Mouse (Mus musculus): Measurements from ENCODE around the gene Cacna2d3. TPM values are rescaled to one million over a fixed set of nuclear protein-coding genes. Genes with fewer than 3 reads are reported as not detected.

Gene Cacna2d3
- total and polyA plus RNA-seq, 3 experiments = not detected

DNA sequence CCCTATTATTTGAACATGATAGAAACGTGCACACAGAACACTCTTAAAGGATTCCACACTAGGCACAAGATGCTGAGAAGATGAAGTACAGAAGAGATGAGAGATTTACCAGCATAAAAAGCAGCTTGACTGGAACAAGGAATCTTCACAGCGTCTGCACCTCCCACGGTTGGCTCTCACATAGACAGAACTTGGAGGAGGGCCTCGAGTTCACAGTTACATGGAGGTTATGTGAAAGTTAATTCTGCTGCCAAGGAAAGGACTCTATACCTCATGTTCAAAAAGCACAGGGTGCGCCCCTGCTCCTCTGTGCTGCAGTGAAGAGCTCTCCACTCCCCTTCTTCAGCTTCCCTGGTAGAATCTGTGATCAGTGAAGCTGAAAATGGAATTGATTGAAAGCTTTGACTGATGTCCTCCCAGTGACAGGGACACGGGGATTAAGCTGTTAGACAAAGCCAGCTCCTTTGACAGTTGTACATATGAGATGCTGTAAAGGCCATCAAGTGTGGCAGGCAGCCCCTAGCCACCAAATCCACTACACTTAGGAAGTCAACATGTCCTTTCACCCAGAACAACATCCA is 243.2 kb downstream of the Cacna2d3 start:
- DNase-seq (ENCODE audit: low read depth, low spot score) = no peak
- Histone ChIP-seq H3K27ac (ENCODE audit: control insufficient read depth, low read depth, low read length) (no peak overlapping the region), H3K27me3 (ENCODE audit: control insufficient read depth in 1 of 2, insufficient read depth in 2 of 2, low read length in 2 of 2) (no peaks in the 10 kb centered on the region), H3K9me3 (replicated peaks; ENCODE audit: insufficient read depth, low read length) (no peaks in the 10 kb centered on the region), H3K4me1 (ENCODE audit: control insufficient read depth in 1 of 2, insufficient read depth in 2 of 2, low read length in 2 of 2) (no peaks in the 10 kb centered on the region), H3K9ac (ENCODE audit: control insufficient read depth, low read depth, low read length, poor library complexity, severe bottlenecking) (no peak overlapping the region), H3K4me3 (ENCODE audit: control insufficient read depth in 1 of 2, insufficient read depth in 1 of 2, low read depth in 2 of 2, low read length in 2 of 2) (no peak overlapping the region), H3K79me2 (ENCODE audit: control insufficient read depth, insufficient read depth, low read length, poor library complexity) (no peaks in the 10 kb centered on the region), H3K36me3 (ENCODE audit: control insufficient read depth in 1 of 2, insufficient read depth in 2 of 2, low read length in 2 of 2) (no peaks in the 10 kb centered on the region)
- TF ChIP-seq MYC (IDR thresholded peaks at IDR 0.05; ENCODE audit: low read depth, low read length) (no peak), TCF12 (IDR thresholded peaks at IDR 0.05; ENCODE audit: low read depth, low read length) (no peak), GATA1 (IDR thresholded peaks at IDR 0.05; ENCODE audit: low read depth, low read length) (no peak), MAX (IDR thresholded peaks at IDR 0.05; ENCODE audit: low read length) (no peak), MAFK (IDR thresholded peaks at IDR 0.05; ENCODE audit: borderline replicate concordance, low read depth, low read length) (no peak), E2F4 (IDR thresholded peaks at IDR 0.05; ENCODE audit: borderline replicate concordance, low read depth, low read length) (no peak), EP300 (IDR thresholded peaks at IDR 0.05; ENCODE audit: low read depth in 1 of 2, low read length in 2 of 2) (no peak), ZKSCAN1 (IDR thresholded peaks at IDR 0.05; ENCODE audit: low read depth, low read length) (no peak), MYB (IDR thresholded peaks at IDR 0.05; ENCODE audit: low read depth, low read length) (no peak), GABPA (IDR thresholded peaks at IDR 0.05; ENCODE audit: low read depth, low read length) (no peak)

DNA sequence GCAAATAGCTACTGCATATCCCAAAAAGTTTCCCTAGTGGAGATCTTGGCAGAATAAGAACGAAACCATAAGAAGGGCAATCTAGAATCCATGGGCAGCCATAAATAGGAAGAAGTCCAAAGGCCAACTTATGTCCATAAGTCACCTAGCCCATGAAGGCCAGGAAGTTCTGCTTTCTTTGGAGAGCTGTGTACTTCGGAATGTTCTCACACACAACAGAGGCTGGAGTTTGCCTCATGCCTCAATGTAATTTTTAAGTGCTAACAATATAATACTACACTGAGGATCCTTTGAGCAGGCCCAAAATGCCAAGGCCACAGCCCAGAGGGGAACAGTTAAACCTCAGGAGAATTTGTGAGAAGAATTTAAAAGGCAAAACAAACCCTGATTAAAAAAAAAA is 257.4 kb downstream of the Cacna2d3 start:
- TF ChIP-seq GATA1 (IDR thresholded peaks at IDR 0.05; ENCODE audit: low read depth, low read length) (no peak), UBTF (IDR thresholded peaks at IDR 0.05; ENCODE audit: borderline replicate concordance, insufficient read depth, low read depth, low read length) (no peak), USF2 (IDR thresholded peaks at IDR 0.05; ENCODE audit: borderline replicate concordance in 1 of 2, insufficient read depth in 1 of 2, low read depth in 1 of 2, low read length in 2 of 2) (no peak), MAX (IDR thresholded peaks at IDR 0.05; ENCODE audit: low read length) (no peak), KAT2A (conservative IDR thresholded peaks at IDR 0.05; ENCODE audit: low read depth, low read length) (no peak), SMC3 (IDR thresholded peaks at IDR 0.05; ENCODE audit: low read depth, low read length) (no peak), NRF1 (IDR thresholded peaks at IDR 0.05; ENCODE audit: insufficient read depth, low read depth, low read length, poor library complexity, severe bottlenecking) (no peak), RCOR1 (IDR thresholded peaks at IDR 0.05; ENCODE audit: low read depth, low read length) (no peak), TAL1 (IDR thresholded peaks at IDR 0.05; ENCODE audit: low read length) (no peak), E2F4 (IDR thresholded peaks at IDR 0.05; ENCODE audit: borderline replicate concordance, low read depth, low read length) (no peak), TBP (IDR thresholded peaks at IDR 0.05; ENCODE audit: low read depth, low read length) (no peak), TCF12 (IDR thresholded peaks at IDR 0.05; ENCODE audit: low read depth, low read length) (no peak), CHD2 (IDR thresholded peaks at IDR 0.05; ENCODE audit: low read length) (no peak), ZC3H11A (IDR thresholded peaks at IDR 0.05; ENCODE audit: low read depth, low read length) (no peak), ETS1 (IDR thresholded peaks at IDR 0.05; ENCODE audit: low read depth, low read length) (no peak), CTCF (IDR thresholded peaks at IDR 0.05 in 2 of 3, conservative IDR thresholded peaks at IDR 0.05 in 1 of 3; ENCODE audit: control insufficient read depth in 1 of 3, insufficient read depth in 1 of 3, low read depth in 2 of 3, low read length in 3 of 3, poor library complexity in 1 of 3, severe bottlenecking in 1 of 3) (no peak), MYC (IDR thresholded peaks at IDR 0.05; ENCODE audit: low read depth, low read length) (no peak)
- Histone ChIP-seq H3K79me2 (ENCODE audit: control insufficient read depth, insufficient read depth, low read length, poor library complexity) (no peaks in the 10 kb centered on the region), H3K27ac (ENCODE audit: control insufficient read depth, low read depth, low read length) (no peak overlapping the region), H3K9ac (ENCODE audit: control insufficient read depth, low read depth, low read length, poor library complexity, severe bottlenecking) (no peak overlapping the region), H3K36me3 (ENCODE audit: control insufficient read depth in 1 of 2, insufficient read depth in 2 of 2, low read length in 2 of 2) (no peaks in the 10 kb centered on the region), H3K27me3 (ENCODE audit: control insufficient read depth in 1 of 2, insufficient read depth in 2 of 2, low read length in 2 of 2) (no peaks in the 10 kb centered on the region), H3K4me1 (ENCODE audit: control insufficient read depth in 1 of 2, insufficient read depth in 2 of 2, low read length in 2 of 2) (no peaks in the 10 kb centered on the region), H3K4me3 (ENCODE audit: control insufficient read depth in 1 of 2, insufficient read depth in 1 of 2, low read depth in 2 of 2, low read length in 2 of 2) (no peak overlapping the region), H3K9me3 (replicated peaks; ENCODE audit: insufficient read depth, low read length) (no peaks in the 10 kb centered on the region)
- no peak for DNase-seq (ENCODE audit: low read depth, low spot score)

Data from MEL (cell line).